Comparison of ENCODE assay signal across 8 mouse cellular contexts in the genomic region with DNA sequence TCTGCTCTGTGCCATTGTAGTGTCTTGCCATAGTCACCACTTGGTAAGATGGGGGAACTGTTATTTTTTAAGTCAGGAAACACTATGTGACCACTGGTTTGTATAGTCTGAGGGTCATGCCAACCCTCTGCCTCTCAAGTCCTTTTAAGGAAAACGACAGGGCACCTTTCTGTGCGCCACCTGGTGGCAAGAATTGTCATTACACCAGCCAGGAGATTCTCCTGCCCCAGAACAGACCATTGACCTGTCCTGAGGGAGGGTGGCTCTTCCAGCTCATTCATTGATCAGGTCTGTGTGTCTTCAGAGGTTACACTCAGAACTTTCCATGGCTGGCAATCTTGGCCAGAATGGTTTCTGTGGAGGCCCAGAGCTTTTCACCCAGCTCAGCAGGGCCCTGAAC.
A peak's percentile ranks its signal among the peaks of the same experiment; 100 is the strongest.
DNase-seq lines count a peak whose midpoint lies in the region; ATAC-seq and TF ChIP-seq lines count a peak whose summit lies in the region.

No protein-coding gene starts in this region.

- no peak overlapping the region for H3K4me3 ChIP-seq in CH12.LX (replicated peaks in 1 of 3; ENCODE audit: low read depth in 2 of 3, low read length in 2 of 3, poor library complexity in 1 of 3)
- no peak overlapping the region for H3K4me3 ChIP-seq in lung, postnatal 0 days (ENCODE audit: low read depth, low read length)
- no peak overlapping the region for H3K4me3 ChIP-seq in small intestine, adult 2 months (ENCODE audit: low read depth, low read length)

- no peak overlapping the region for H3K27ac ChIP-seq in CH12.LX (ENCODE audit: insufficient read depth, low read depth)
- no peak overlapping the region for H3K27ac ChIP-seq in lung, postnatal 0 days (ENCODE audit: low read length)
- H3K27ac ChIP-seq in small intestine, adult 2 months (ENCODE audit: insufficient read depth, low read depth, low read length): no peak overlapping the region

- no peak overlapping the region for H3K4me2 ChIP-seq in CH12.LX (ENCODE audit: insufficient read depth, low read depth, poor library complexity, severe bottlenecking)
- no peak overlapping the region for H3K4me2 ChIP-seq in lung, postnatal 0 days (replicated peaks; ENCODE audit: low read depth, low read length)

- peaks cover 62% of the 10 kb centered on the region for H3K27me3 ChIP-seq in CH12.LX (replicated peaks)
- H3K27me3 ChIP-seq in lung, postnatal 0 days (replicated peaks; ENCODE audit: insufficient read depth, low read length): no peaks in the 10 kb centered on the region
- no peaks in the 10 kb centered on the region for H3K27me3 ChIP-seq in small intestine, adult 2 months (ENCODE audit: control insufficient read depth, insufficient read depth, low read length)

- in situ Hi-C loops in CH12.LX (cut with MboI; ENCODE audit: low pct_ligation_motif_present, low pct_unique_long_range_greater_than_20kb, low sequenced_read_pairs): loop anchor here (10.0 kb wide), 1 partner anchor 298 kb away; the partner anchor contains the start of gene Fam209

- no peak; the same call in none of the 2 replicates for TF ChIP-seq RAD21 in CH12.LX (IDR thresholded peaks at IDR 0.05; ENCODE audit: low read depth, low read length)

- TF ChIP-seq CTCF in CH12.LX (conservative IDR thresholded peaks at IDR 0.05 in 1 of 2, IDR thresholded peaks at IDR 0.05 in 1 of 2; ENCODE audit: low read depth in 2 of 2, low read length in 2 of 2): peak; percentile 57 to 97
- TF ChIP-seq CTCF in lung, postnatal 0 days (IDR thresholded peaks at IDR 0.05): peak; percentile 90
- peak; percentile 68; the same call in 1 of the 2 replicates for TF ChIP-seq CTCF in small intestine, adult 2 months (IDR thresholded peaks at IDR 0.05; ENCODE audit: extremely low read depth, insufficient read length, insufficient replicate concordance, low read depth, low read length)

- TF ChIP-seq EP300 in CH12.LX (IDR thresholded peaks at IDR 0.05; ENCODE audit: low read length): no peak
- no peak for TF ChIP-seq EP300 in lung, postnatal 0 days (IDR thresholded peaks at IDR 0.05)

- 0 out of 2 replicates have a peak, but pooled peaks have one; percentile 50 for ATAC-seq in frontal cortex, adult (ENCODE audit: low TSS enrichment)
- no peak for ATAC-seq in lung, postnatal 0 days
- no peak for ATAC-seq in activated CD4-positive, CD25-positive, alpha-beta regulatory T cell, adult 4 months

- DNase-seq in 3134 (ENCODE audit: extremely low read depth, insufficient read length, low spot score): peak; percentile 17
- peak; percentile 45 for DNase-seq in CH12.LX (ENCODE audit: extremely low read depth)
- DNase-seq in c-Kit-positive CD71-negative TER-119-negative erythroid progenitor cells, embryonic 14.5 days (ENCODE audit: low read depth): peak; percentile 37
- DNase-seq in kidney, postnatal 14 days: peak; percentile 70
- peak; percentile 33 for DNase-seq in lung, postnatal 0 days (ENCODE audit: low spot score)

- no peaks in the 10 kb centered on the region for H3K79me2 ChIP-seq in CH12.LX (replicated peaks; ENCODE audit: control insufficient read depth, extremely low read depth, insufficient read depth, poor library complexity, severe bottlenecking)

- H3K36me3 ChIP-seq in CH12.LX (replicated peaks in 1 of 2; ENCODE audit: control insufficient read depth in 1 of 2, insufficient read depth in 1 of 2, low read length in 1 of 2): no peaks in the 10 kb centered on the region
- H3K36me3 ChIP-seq in lung, postnatal 0 days (ENCODE audit: insufficient read depth, low read length): no peaks in the 10 kb centered on the region
- H3K36me3 ChIP-seq in small intestine, adult 2 months (ENCODE audit: control insufficient read depth, insufficient read depth, low read length): no peaks in the 10 kb centered on the region

- dilution Hi-C loops in CH12.LX (cut with MboI; ENCODE audit: extremely low pct_ligation_motif_present, extremely low pct_unique_long_range_greater_than_20kb, low sequenced_read_pairs): no loop called here

- TF ChIP-seq POLR2A in CH12.LX (IDR thresholded peaks at IDR 0.05; ENCODE audit: low read depth, low read length): no peak
- no peak for TF ChIP-seq POLR2A in small intestine, adult 2 months (IDR thresholded peaks at IDR 0.05; ENCODE audit: low read depth, low read length)

- no peak overlapping the region for H3K9ac ChIP-seq in CH12.LX (ENCODE audit: insufficient read depth, low read depth)
- H3K9ac ChIP-seq in lung, postnatal 0 days (replicated peaks; ENCODE audit: low read depth): no peak overlapping the region

- 0 out of 4 replicates have a peak, but pooled peaks cover 0 to 3% of the 10 kb centered on the region in 2 experiments for H3K4me1 ChIP-seq in CH12.LX (ENCODE audit: control insufficient read depth in 1 of 2, insufficient read depth in 2 of 2)
- H3K4me1 ChIP-seq in lung, postnatal 0 days (ENCODE audit: insufficient read depth, low read depth, low read length): no peaks in the 10 kb centered on the region
- no peaks in the 10 kb centered on the region for H3K4me1 ChIP-seq in small intestine, adult 2 months (ENCODE audit: control insufficient read depth, insufficient read depth, insufficient read length, low read length)

- 0% methylated on average over 2 of the region's 2 CpGs for WGBS in lung, postnatal 0 days
- 0% methylated on average over 2 of the region's 2 CpGs for WGBS in small intestine, adult 2 months

- peaks cover 11% of the 10 kb centered on the region for H3K9me3 ChIP-seq in CH12.LX (replicated peaks; ENCODE audit: low read length)
- H3K9me3 ChIP-seq in lung, postnatal 0 days (ENCODE audit: low read length): no peaks in the 10 kb centered on the region

TF ChIP-seq in CH12.LX, 34 proteins besides CTCF, POLR2A, EP300 and RAD21:
- TF ChIP-seq SMC3 (IDR thresholded peaks at IDR 0.05; ENCODE audit: low read depth, low read length) (peak; percentile 53), MAFK (IDR thresholded peaks at IDR 0.05; ENCODE audit: insufficient replicate concordance, low read length) (no peak)

Comparison
In these comparisons a context has a peak if more than half of its experiments do, and no peak if none do; other contexts are left out.
1. DNase-seq: peak in every context shown above with its lines; median percentile 70 in kidney, postnatal 14 days; 45 in CH12.LX; 37 in c-Kit-positive CD71-negative TER-119-negative erythroid progenitor cells, embryonic 14.5 days; 33 in lung, postnatal 0 days; 17 in 3134.